Mouse (Mus musculus) ES-Bruce4 (cell line): Measurements from ENCODE around the gene Baiap2l2.
"Not testable (repeated sequence)": the region's sequence is repeated elsewhere in the genome, so short reads cannot be mapped to it uniquely, and the experiment has no call there.

ENCODE experiments used
- CTCF ChIP-seq: IDR thresholded peaks from one replicate; pipeline ENCODE4 v1.8.1; 2011; ENCODE audit warnings: low read depth, low read length
- EP300 ChIP-seq: IDR thresholded peaks from 2 replicates; pipeline ENCODE4 v1.6.1; 2011; ENCODE audit warnings: low read depth, low read length; ENCODE audit not compliant: insufficient read depth

GRCm38 (mm10) chr15:79225780-79226179, 59.6 kb downstream of the Baiap2l2 start:
- not testable (repeated sequence) for TF ChIP-seq CTCF, EP300
